Mouse (Mus musculus) right cerebral cortex, postnatal 36 days (tissue): ENCODE results near the gene Cacna1f.
A peak's percentile ranks its signal among the peaks of the same experiment; 100 is the strongest.

ENCODE experiments used
- DNase-seq, 2 experiments: peaks; one replicate each; pipeline ENCODE4 v3.0.0; 2022; ENCODE audit warnings: low spot score in 2 of 2, mixed read lengths in 1 of 2

The Cacna1f gene

DNA sequence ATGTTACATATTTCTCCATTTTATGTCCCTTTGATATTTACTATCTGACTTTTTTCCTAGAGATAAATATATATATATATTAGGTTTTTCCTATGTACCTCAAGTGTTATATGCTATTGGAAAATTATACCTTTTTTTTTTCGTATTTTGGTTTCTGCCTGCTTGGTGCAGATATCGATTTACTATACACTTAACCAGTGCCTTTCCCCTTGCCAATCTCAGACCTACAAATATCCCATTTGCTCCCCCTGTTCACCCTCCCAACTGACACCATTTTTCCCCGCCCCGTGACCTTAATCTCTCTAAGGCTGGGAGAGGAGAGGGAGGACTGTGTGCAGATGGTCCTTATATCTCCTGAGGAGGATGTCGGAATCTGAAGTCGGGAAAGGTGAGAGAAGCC lies at the start of gene Cacna1f:
Gene Cacna1f (plus strand): TSS at position 301 of the 400 bp plus-strand sequence.
- DNase-seq, result no peak

DNA sequence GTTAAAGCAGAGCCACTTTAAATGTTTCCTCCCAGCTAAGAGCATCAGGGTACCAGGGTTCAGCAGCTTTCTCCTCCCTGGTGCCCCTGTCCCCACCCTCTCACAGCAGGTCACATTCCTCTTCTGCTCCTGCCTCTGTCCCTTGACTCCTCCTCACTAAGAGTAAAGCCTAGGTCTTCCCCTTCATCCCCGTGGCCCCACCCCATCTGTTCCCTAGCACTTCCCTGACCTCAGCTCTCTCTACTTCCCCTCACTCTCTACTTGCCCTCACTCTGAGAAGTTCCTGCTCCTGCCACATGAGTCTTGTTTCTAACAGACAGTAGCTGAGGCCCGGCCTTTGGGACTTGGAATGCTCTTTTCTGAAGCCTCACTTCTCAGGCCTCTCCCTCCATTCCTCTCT lies 43.8 kb upstream of the Cacna1f start:
- no peak for DNase-seq

DNA sequence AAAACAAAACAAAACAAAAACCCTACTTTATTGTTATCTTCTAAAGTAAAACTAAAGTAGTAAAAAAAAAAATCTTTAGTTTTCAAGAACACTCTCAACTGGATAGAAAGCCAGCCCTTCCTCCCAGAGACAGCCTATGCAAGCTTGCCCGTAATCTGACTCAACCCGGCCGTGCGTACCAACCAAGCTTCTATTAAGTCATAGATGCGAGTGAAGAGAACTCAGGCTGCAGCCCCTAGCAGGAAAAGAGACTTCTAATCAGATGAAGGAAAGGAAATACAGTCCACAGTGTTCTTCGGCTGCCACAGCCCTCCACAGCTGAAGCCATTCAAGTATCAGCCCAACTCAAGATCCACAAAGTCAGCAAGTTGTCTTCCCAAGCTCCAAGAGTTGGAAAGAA lies 40.5 kb upstream of the Cacna1f start:
- no peak for DNase-seq

DNA sequence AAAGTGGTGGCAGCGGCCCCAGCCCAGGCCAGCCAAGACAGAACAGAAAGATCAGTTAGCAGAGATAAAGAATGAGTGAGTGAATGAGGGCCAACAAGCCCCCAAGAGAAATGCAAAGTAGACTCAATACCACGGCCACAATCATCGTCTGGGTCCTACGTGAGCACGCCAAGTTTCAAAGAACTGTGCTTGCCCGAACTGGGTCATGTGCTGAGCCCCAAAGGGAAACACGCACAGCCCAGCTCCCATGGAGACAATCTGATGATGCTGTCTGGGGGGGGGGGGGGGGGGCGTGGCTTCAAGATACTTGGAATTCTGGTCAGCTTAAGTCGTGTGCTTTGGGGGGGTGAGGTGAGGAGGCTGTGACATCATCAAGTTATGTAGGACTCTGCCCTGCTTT lies 39.4 kb upstream of the Cacna1f start:
- no peak for DNase-seq

DNA sequence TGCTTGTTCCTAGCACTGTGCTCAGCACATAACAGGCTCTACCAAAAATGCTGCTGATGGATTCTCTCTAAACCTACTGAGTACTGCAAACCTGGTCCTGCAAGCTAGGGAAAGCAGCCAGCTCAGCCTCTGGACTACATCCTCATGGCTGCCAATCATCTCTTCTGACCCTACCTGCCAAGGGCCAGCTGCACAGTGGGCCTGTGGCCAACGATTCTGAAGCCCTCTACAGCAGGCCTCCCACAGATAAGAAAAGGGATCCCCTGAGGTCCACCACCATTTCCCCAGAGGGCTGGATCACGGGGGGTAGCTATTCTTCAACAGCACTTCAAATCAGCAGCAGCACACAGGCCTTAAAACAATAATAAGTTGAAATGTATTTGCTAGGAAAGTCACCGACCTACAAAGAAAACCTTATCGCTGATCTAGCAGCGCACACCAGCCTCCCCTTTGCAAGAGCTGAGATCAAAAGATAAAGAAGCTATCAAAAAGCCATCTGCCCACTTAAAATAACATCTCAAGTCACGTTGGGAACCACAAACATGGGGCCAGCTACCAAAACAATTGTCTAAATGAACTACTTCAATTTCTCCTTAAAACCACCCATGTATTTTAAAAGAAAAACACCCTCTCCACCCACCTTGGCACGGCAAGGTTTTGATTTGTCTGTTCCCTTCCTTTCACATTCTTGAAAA lies 36.3 kb upstream of the Cacna1f start:
- no peak for DNase-seq

DNA sequence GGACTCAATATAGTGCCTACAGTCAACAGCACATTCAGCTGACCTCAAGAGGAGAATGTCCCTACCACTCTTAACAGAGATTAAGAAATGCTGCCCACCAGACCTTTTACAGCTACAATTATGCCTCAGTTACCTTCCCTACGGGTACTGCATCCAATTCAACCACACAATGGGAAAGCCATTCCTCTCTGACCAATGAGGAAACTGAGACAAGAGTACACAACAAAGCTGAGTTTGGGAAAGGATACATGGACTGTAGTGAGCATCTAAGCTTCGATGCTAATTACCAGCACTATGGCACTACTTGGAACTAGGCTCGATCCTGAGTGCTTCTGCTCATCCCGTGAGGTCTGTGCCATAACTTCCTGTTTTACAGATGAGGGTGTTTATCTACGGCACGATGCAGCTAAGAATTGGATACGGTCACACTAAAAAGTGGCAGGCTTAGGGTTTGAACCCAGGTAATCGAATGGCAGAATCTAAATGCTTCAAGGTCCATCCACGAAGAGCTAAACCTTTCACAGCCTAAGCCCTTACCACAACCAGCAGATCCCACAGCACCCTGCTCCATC lies 35.2 kb upstream of the Cacna1f start:
- no peak for DNase-seq

DNA sequence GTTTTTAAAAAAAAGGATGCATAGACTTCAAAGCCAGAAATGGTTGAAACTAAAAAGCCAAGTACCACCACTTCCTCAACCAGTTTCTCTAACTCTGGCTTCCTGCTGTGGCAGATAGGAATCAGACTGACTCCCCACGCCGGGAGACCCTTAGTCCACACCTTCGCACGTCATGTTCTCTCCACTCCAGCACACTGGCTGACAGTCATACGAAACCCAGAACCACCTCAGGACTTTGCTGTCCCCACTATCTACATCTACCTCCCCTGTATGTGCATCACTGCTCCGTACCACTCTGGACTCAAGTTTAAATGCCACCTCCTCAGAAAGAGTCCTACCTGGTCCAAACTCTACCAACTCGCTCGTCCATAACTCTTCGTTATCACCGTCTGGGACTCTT lies 34.4 kb upstream of the Cacna1f start:
- DNase-seq, result no peak

DNA sequence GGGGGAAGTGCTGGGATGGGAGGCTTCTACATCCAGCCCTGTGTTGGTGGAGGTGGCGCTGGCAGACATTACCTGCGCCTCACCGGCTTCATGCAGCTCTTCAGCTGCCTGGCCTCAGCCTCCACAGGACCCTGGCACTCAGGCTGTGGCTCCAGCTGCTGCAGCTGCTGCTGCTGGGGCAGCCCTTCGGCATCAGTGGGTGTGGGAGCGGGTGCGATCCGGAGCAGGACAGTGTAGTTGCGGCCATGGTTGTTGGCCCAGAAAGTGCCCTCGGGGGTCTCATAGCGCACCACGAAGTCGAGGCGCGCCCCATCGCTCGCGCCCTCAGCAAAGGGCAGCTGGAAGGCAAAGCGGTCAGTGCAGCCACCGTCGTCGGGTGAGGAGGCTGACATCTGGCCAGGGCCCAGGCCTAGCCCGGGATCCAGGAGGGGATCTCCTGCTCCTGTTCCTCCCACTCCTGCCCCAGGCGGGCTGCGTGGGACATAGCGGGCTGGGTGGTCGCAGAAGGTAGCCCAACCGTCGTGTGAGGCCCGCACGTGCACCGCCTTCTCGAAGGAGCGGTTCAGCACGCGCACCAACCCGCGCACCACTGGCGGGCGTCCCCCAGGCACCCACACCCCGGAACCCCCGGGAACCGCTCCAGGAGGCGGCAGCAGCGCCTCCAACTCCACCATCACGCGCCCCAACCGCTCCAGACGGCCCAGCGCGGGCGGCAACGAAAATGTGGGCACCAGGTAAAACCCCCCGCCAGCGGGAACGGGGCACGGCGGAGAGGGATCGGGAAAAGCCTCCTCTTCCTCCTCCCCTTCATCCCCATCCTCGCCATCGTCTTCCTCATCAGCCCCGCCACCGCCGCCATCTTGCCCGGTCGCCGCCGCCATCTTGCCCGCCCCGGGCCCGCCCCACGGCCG lies 33.5 kb upstream of the Cacna1f start, which contains the start of gene Foxp3:
Gene Foxp3 (plus strand): TSS at position 469 of the 911 bp plus-strand sequence.
- DNase-seq, result peak in 1 of 2 experiments; percentile 17

DNA sequence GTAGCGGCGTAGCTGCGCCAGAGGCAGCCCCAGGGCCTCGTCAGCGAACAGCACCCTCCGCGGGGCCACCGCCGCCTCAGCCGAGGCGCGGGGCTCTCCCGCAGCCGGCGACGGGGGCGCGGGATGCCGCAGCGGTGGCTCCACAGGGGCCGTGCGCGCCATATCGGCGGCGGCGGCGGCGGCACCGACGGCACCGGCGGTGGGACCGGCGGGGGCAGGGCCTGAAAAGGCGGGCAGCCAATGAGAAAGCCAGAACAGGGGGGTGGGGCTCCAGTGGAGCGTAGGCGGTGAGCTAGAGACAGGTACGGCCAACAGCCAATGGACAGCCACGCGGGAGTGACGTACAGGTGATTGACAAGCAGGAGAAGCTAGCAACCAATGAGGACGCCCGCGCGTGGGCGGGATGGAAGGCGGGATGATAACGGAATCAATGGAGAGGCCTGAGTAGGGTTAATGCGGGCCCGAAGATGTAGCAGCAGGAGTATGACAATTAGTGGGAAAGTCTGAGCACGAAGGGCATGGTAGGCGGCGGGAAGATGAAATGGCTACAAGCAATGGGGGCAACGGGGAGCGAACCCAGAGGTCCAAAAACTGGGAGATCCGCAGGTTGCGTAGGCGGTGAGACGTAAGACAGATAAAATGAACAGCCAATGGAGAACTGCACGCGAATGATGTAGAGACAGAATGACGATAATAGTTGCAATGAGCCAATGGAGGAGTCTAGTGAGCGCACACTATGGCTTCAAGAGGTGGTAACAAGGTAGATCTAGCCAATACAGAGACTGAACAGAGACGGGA lies 32.6 kb upstream of the Cacna1f start, which contains the start of gene Ppp1r3f:
Gene Ppp1r3f (minus strand): TSS at position 197 of the 798 bp plus-strand sequence.
- DNase-seq, result peak; percentile 98 to 99

DNA sequence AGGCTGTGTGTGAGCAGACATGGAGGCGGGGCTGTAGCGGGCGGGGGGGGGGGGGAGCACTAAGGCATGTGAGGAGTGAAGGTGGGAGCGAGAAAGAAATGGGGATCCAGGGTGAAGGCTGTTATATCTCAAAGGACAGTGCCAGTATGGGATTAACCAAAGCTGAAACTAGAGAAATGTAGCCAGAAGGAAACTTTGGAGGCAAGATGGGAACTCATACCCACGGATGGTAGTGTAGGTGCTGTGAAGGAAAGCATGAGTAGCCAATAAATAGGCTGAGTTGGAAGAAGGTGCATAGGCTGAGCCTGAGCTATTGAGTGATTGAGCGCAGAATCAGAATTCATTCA lies 32.0 kb upstream of the Cacna1f start:
- DNase-seq, result no peak

DNA sequence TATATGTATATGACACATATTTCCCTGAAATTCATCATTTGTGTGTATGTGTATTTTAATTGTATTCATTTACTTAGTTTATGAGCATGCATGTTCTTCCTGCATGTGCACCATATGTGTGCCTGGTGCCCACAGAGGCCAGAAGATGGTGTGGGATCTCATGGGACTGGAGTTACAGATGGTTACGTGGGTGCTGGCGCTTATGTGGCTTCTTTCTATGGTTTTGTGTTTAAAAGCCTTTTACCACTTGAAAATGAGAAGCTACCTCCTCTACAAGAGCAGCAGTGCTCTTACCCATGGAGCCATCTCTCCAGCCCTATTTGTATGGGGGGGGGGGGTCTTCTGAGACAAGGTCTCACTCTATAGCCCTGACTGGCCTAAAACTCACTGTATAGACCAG lies 25.7 kb upstream of the Cacna1f start:
- peak in 1 of 2 experiments; percentile 4 for DNase-seq

DNA sequence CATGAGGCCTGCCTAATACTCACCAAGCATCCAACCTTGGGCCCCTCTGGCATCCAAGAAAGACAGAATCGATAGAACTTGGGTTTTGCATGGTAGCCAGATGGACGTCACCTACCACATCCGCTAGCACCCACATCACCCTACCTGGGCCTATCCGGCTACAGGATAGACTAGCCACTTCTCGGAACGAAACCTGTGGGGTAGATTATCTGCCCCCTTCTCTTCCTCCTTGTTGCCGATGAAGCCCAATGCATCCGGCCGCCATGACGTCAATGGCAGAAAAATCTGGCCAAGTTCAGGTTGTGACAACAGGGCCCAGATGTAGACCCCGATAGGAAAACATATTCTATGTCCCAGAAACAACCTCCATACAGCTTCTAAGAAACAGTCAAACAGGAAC lies 23.0 kb upstream of the Cacna1f start:
- DNase-seq, result no peak

DNA sequence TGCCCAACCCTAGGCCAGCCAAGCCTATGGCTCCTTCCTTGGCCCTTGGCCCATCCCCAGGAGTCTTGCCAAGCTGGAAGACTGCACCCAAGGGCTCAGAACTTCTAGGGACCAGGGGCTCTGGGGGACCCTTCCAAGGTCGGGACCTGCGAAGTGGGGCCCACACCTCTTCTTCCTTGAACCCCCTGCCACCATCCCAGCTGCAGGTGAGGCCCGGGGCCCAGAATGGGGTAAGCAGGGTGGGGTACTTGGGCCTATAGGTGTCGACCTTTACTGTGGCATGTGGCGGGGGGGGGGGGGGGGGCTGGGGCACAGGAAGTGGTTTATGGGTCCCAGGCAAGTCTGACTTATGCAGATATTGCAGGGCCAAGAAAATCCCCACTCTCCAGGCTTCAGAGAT lies 20.5 kb upstream of the Cacna1f start:
- no peak for DNase-seq

DNA sequence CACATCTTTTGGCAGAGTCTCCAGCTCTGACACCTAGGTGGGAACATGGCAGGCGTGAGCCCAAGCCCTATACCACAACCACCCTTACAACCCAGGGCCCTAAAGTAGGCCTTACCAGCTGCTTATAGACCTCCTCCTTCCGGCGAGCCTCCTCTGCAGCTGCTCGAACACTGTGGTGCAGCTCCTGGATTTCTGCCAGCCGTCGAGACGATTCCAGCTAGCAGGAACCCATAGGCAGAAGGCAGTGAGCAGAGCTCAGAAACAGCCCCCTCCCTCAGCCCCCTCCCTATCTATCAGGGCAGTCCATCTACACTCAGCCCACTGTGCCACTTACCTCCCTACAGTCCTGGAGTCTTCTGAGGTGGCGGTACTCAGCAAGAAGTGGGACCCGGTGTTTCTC lies 11.5 kb upstream of the Cacna1f start:
- DNase-seq, result no peak

DNA sequence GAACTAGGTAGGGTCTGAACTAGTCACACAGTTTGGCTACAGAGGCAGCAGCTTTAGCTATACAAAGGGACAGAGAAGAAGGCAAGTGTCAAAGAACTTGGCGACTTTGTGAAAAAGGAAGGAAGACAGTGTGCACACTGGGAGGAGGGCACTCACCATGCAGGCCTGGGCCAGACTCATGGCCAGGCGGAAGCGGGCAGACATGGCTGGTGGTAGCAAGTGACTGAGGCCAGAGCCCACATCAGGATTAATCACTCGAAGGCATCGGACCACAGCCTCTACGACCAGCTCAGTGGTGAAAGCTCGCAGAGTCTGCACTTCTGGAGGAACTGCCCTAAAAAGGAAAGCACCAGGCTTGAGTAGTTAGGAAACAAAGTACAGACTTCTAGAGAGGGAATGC lies 2.9 kb upstream of the Cacna1f start:
- DNase-seq, result no peak

DNA sequence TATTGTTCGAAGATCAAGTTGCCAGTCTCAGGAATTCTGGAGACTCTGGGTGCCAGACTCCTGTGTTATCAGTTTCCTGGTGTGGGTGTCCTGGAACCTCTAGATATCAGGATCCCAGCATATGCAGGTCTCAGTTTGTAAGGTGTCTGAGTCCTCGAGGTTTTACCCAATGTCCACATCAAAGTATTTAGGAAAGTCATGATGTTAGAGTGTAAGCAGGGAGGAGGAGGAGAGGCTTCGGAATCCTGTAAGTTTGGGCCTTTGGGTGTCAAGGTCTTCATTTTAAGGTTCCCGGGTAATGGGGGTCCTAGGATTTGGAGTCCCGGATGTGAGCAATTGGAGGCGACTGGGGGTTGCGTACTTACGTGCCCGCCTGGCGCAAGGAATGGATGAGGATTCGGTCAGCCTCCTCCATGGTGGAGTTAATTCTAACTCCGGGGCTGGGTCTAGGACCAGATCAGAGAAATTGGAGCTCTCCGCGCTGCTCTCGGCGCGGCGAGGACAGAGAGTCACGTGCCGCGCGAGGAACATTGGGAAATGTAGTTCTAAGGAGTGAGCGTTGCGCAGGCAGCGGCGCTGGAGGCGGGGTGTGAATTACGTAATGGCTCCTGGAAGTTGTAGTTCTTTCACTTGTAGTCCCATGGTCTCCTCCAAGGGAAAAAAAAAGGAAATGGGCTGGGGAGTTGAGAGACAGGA lies 1.9 kb upstream of the Cacna1f start, which contains the start of gene Ccdc22:
Gene Ccdc22 (minus strand): TSS at position 639 of the 696 bp plus-strand sequence.
- DNase-seq, result peak; percentile 82 to 86

DNA sequence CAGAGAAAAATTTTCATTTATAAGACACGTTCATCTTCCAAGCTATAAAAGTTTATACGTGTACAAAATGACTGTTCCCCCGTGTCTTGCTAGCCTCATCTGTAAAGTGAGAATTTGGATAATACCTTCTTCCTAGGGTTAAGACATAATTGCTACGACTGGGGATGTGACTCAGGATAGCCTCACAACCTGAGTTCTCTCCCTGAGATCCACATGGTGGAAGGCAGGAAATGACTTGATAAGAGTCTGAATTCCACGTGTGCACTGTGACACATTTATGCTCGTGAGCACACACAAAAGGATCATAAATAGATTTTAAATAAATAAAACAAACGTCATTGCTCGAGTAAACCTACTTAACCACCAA lies 1.3 kb upstream of the Cacna1f start:
- no peak for DNase-seq

DNA sequence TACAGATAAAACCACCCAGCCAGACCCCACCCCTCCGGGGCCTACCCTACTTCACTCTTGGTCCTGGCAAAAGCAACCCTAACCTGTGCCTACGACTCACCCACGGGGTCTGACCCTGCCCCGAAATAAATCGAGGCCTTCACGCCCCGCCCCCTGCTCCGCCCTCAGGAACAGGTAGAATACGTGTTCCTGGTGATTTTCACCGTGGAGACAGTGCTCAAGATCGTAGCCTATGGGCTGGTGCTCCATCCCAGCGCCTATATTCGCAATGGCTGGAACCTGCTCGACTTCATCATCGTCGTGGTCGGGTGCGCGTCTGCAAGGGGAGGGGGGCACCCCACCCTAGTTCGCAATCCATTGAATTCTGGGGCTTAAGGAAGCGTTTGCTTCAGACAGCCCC lies 3.2 kb downstream of the Cacna1f start:
- peak in 1 of 2 experiments; percentile 7 for DNase-seq

DNA sequence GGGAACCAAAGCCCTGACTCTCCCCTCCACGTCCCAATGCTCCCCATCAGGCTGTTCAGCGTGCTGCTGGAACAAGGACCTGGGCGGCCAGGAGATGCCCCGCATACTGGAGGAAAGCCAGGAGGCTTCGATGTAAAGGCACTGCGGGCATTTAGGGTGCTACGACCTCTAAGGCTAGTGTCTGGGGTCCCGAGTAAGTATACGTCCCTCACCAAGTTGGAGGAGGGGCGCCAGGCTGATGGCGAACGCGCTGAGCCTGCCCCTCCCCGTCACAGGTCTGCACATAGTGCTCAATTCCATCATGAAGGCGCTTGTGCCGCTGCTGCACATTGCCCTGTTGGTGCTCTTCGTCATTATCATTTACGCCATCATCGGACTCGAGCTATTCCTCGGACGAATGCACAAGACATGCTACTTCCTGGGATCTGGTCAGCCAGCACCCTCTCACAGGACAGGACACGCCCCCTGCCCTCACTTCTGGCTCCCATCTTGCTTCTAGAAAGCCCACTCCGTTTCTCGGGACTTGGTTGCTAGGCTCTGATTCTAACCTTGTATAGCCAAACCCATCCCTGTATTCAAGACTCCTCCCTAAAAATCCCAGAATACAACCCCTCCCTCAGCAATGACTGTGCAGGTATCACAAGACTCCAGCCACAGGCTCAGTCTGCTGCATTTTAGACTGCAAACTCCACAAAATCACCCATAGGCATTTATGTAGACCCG lies 3.8 kb downstream of the Cacna1f start:
- peak in 1 of 2 experiments; percentile 6 for DNase-seq

DNA sequence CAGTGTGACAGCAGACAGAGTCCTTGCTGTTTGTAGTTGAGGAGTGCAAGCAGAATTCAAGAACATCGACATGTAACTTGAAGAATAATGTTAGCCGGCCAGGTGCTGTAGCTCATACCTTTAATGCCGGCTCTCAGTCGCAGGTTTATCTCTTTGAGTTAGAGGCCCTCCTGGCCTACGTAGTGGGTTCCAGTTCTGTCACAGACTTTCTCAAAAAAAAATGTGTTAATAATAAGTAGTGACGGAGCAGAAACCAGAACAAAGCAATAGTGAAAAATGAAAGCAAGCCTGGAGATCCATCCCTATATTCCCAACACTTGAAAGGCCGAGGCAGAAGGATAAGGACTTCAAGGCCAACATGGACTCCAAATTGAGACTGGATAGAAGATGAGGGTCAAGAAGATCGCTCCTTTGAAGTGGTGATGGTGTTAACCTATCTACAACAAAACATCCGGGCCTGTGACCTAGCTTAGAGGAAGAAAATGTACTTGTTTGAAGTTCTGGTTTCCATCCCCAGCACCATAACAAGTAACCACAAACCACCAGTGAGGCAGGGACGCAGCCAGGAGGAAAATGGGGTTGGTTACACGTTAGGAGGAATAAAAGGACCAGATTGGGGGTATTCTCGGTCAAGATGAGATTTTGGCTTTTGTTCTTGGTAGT lies 11.1 kb downstream of the Cacna1f start:
- DNase-seq, result no peak
